Mouse (Mus musculus) gastrocnemius, postnatal 14 days (tissue): ENCODE data around the gene Pde9a. TPM values are rescaled to one million over a fixed set of nuclear protein-coding genes. Genes with fewer than 3 reads are reported as not detected.

Source experiments
- DNase-seq: peaks from one replicate; pipeline ENCODE4 v3.0.0; 2021; ENCODE audit warnings: mixed read lengths
- intact Hi-C: fragments of 180-260 bp; cut with DNase I; formaldehyde crosslinking; loops from one replicate; pipeline ENCODE4 v1.15.1; 2025; ENCODE audit warnings: low total_unique reads
- total RNA-seq, 2 experiments: library from RNA; stranded (reverse); gene quantifications; 2 replicates each; pipeline ENCODE4 v1.2.3; 2021

Pde9a gene
- total RNA-seq, 2 experiments from 2014 or later = 4.5 to 6.5 TPM

GRCm38 (mm10) chr17:31499725-31500124 lies 113.7 kb downstream of the Pde9a start:
- no peak for DNase-seq
- intact Hi-C loops = loop anchor here (10.0 kb wide), 1 partner anchor 235 kb away; no protein-coding TSS in a partner anchor

DNA sequence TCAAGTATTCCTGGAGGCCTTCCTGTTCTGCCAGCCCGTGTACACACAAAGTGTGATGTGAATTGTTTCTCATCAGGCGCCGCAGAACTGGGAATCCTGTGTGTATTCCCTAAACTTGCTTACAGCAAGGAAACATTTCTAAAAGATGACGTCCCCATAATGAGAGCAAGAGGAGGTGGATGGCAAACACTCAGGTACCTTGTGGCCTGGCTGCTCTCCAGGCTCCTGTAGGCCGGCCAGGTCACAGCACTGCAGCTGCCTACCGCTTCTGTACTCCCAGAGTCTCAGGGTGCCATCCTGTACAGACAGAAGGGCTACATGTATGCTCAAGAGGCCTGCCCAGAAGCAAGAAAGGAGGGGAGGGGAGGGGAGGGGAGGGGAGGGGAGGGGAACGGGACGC lies 114.4 kb downstream of the Pde9a start:
- no peak for DNase-seq
- intact Hi-C loops = no loop called here

DNA sequence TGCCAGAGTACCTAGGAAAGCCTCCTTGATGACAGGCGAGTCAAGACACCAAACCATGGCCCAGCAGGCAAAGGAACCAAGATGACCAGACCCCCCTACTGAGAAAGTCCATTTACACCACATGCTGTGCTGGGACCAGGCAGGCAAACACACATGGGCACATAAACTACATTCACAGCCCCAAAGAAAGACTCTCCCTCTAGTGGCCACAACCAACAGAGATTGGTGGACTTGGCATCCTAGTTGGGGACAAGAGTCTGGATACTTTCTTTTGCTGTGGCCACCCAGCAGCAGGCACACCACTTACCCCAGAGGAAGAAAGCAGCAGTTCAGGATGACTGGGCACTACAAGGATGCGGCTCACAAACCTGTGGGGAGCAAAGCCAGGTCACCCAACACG lies 114.9 kb downstream of the Pde9a start:
- intact Hi-C loops = no loop called here
- DNase-seq = no peak

GRCm38 (mm10) chr17:31502261-31502927 lies 116.4 kb downstream of the Pde9a start:
- intact Hi-C loops = no loop called here
- DNase-seq = no peak

DNA sequence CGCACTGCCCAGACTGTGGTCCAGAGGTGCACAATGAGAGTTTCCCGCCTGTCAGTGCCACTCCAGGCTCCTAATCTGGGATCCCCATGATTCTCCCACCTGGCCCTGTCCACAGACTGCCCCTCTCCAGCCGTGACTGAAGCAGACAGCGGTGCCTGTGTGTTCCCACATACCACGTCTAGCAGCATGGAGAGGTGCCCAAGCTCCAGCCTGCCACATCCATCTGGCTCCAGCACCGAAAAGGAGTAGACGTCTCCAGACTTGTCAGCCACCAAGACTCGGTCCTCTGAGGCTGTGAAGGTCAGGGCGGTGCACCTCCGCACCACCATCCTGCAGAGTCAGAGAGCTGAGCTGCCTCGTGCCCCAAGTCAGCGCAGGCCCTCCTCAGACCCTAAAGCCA lies 117.3 kb downstream of the Pde9a start:
- DNase-seq = no peak

DNA sequence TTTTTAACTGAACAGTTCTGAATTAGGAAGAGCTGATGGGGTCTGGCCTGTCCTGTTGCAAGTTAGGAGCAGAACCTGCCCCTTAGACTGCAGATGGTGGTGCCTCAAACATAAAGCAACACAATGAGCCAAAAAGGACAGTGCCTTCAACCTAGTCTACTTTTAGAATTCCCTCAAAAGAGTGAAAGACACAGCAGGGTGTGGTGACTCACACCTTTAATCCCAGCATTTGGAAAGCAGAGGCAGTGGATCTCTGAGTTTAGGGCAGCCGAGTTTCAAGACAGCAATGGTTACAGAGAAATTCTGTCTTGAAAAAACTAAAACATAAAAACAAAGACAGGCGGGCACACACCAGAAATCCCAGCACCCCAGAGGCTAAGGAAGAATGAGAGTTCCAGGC lies 117.9 kb downstream of the Pde9a start:
- intact Hi-C loops = no loop called here
- DNase-seq = no peak

More for the DNA sequence above, 117.3 kb downstream of the Pde9a start:
- intact Hi-C loops = no loop called here

DNA sequence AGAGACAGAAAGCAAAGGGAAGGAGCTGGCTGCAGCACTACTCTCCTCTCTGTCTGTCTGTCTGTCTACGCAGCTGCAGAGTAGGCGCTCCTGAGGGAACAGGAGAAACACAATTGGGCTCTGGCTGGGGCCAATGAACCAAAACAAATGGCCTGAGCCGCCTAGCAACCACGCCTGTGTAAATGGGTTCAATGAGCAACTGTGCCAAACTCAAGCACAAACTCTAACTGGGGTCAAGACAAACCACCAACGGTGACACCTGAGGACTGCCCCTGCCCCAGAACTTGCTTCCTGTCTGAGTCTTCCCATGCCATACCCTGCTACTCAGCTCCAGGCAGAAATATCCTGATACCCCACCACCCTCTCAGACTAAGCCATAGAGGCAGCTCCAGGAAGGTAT lies 119.0 kb downstream of the Pde9a start:
- intact Hi-C loops = no loop called here
- DNase-seq = no peak

GRCm38 (mm10) chr17:31506282-31506681 lies 120.3 kb downstream of the Pde9a start:
- intact Hi-C loops = no loop called here
- DNase-seq = no peak

DNA sequence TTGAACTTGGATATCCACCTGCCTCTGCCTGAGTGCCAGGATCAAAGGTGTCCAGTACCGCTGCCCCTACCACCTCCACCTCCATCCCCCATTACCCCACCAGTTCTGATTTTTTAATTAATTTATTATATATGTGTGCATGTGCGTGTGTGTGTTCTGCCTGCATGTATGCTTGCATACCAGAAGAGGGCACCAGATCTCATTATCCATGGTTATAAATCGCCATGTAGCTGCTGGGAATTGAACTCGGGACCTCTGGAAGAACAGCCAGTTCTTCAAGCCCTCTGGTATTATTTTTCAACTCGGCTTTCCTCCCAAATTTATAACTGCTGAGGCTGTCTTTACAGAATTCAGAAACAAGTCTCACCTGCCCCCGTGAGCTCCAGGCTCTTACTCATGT lies 124.9 kb downstream of the Pde9a start:
- no peak for DNase-seq
- intact Hi-C loops = no loop called here

DNA sequence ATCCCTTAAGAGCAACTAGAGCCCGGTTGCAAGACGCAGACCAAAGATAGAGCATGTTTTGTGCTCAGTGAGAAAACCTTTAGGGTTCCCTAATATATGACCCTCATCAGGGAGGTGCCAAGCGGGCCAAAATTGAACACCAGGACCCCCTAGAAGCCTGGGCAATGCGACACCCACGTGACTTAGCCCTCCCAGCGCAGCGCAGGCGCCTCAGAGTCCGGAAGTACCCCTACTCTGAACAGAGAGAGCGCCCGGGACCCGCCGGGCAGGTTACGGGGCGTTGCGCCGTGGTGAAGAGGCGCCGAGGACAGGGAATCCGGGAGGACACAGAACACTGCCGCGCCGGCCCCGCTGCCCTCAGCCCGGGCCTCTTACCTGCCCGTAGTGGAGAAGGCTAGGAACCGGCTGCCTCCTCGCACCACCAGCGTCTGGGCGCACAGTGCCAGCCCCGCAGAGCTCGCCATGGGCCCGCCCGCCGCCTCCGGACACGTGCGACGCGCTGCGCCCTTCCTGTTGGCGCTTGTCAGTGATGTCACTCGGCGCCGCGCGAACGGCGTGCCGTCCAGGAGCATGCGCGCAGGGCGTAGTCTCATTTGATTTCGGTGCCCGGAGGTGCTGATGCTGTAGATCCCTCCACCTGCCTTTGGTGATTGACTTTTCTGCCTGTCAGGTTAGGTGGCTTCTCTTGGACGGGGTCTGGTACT lies 125.9 kb downstream of the Pde9a start:
- intact Hi-C loops = no loop called here
- DNase-seq = peak; percentile 87

DNA sequence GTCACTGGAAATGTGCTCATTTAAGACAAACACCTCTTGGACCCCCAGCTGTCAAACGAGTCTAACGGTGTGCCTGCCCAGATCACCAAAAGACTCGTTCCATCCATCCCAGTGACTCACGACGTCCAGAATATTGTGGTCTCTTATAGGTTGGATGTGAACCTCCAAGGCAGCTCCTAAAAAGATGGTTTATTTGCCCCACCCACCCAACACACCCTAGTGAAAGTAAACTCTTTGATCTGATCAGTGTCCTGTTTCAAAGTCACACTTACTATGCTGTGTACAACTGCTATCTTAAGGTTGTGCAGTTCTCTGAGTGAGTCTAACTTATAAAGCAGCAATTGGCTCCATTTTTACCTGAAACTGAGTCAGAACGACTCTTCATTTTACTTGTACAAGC lies 126.6 kb downstream of the Pde9a start:
- DNase-seq = no peak
- intact Hi-C loops = no loop called here

GRCm38 (mm10) chr17:31514696-31515095 lies 128.7 kb downstream of the Pde9a start:
- no peak for DNase-seq
- intact Hi-C loops = loop anchor here (5.0 kb wide), 1 partner anchor 143 kb away; the partner anchor contains the start of gene U2af1

GRCm38 (mm10) chr17:31519344-31519945 lies 133.4 kb downstream of the Pde9a start:
- intact Hi-C loops = loop anchor here (5.0 kb wide), 1 partner anchor 138 kb away; the partner anchor contains the start of gene U2af1

DNA sequence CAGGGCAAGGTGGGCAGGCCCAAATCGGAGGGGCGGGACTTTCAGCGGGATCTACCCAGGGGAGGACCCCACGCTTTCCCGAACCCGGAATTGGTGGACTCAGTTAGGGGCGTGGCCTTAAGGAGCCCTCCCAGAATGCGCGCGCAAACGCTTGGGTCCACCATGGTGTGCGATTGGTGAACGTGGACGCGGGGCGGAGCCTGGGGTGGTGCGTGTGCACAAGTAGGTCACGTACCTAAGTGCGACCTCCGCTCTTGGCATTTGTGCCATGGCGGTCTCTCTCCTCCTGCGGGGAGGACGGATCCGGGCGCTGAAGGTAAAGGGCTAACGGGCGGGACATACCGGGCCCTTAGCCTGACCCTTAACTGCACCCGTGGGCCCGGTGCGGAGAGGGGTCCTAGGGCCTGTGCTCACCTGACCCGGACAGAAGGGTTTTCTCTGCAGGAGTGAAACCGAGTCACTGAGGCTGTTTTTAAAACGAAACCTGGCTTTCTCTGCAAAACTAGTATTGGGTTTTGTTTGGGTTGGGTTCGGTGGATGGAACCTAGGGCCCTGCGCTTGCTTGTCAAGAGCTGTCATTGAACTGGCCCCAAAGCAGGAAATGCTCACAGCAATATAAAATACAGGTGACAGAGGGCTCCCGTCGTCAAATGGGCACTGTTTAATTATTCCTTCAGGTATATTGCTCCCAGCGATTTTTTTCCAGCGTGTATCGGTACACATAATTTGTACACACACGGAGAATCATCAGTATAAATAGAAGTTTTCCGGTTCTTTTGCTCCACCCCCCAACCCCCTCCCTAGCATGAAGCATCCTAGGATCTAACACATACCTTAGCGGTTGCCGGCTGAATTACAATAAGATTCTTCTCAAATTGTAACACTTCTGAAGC lies 134.2 kb downstream of the Pde9a start, which contains the start of the genes Wdr4 and Ndufv3:
TSS of gene Wdr4 (minus strand) at position 35 of the 893 bp plus-strand sequence.
TSS of gene Ndufv3 (plus strand) at position 170 of the 893 bp plus-strand sequence.
- peak; percentile 99 for DNase-seq
- intact Hi-C loops = loop anchor here (5.0 kb wide), 1 partner anchor 137 kb away; the partner anchor contains the start of gene U2af1

More at GRCm38 (mm10) chr17:31519344-31519945, 133.4 kb downstream of the Pde9a start:
- no peak for DNase-seq

- peak; percentile 72 for DNase-seq
- intact Hi-C loops = no loop called here
Measured at GRCm38 (mm10) chr17:31520895-31521294, 134.9 kb downstream of the Pde9a start.

GRCm38 (mm10) chr17:31521948-31522347 lies 135.9 kb downstream of the Pde9a start:
- intact Hi-C loops = no loop called here
- no peak for DNase-seq

DNA sequence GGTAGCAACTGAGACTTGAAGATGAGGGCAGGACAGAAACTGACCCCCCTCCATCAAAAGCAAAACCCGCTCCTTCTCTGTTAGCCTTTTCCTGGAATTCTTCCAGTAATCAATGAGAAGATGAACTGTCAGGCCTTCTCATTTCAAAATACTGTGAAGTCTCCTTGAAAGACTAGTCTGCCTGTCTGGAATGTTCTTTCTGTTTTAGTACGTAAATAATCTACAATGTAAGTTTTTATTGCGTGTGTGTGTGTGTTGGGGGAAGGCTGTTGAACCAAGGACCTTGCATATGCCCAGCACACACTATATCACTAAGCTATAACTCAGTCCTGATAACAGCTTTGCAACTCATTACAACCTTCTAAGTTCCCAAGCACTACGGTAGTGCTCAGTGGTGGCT lies 139.1 kb downstream of the Pde9a start:
- intact Hi-C loops = loop anchor here (5.0 kb wide), 2 partner anchors 37 to 137 kb away; partner anchors contain the start of gene Pknox1
- DNase-seq = no peak

DNA sequence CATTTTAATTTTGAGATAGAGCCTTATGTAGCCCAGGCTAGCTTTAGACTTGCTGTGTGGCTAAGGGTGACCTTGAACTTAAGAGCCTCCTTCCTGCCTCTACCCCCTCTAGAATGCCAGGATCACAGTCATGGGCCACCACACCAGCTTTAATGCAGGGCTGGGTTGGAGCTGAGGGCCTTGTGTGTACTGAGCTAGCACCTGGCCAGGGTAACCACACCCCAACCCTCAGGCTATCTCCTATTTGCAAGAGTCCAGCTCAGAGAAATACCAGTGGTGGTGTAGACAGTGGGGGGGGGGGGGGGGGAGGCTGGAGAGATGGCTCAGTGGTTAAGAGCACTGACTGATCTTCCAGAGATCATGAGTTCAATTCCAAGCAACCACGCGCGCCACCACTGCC lies 139.8 kb downstream of the Pde9a start:
- intact Hi-C loops = loop anchor here (5.0 kb wide), 2 partner anchors 36 to 136 kb away; partner anchors contain the start of gene Pknox1

More for the DNA sequence above, 139.8 kb downstream of the Pde9a start:
- DNase-seq = no peak
